Comparison of ENCODE assay signal across 16 mouse cellular contexts in genomic region chr15:11426899-11427298, GRCm38 (mm10).
"Had no signal": no experiment of that assay in that cellular context is flagged by ENCODE, and none has a peak within 500 bp of the region (broad histone marks: within the 10 kb centered on the region; RNA-seq: fewer than 3 reads in every experiment).

No protein-coding gene starts in this region.

- H3K27ac ChIP-seq: neural tube, embryonic 13.5 days; neural tube, embryonic 15.5 days; stomach, embryonic 15.5 days; stomach, postnatal 0 days had no signal

- H3K36me3 ChIP-seq: neural tube, embryonic 13.5 days; neural tube, embryonic 15.5 days; stomach, embryonic 15.5 days had no signal

- DNase-seq: retina, postnatal 1 day; right cerebral cortex, adult 18-20 months; right cerebral cortex, postnatal 14 days; right cerebral cortex, postnatal 25 days; right cerebral cortex, postnatal 4 days; spleen, adult 18-20 months; thymus, adult 18-20 months; thymus, adult 2 months; thymus, postnatal 14 days; thymus, postnatal 25 days; thymus, postnatal 36 days; thymus, postnatal 4 days had no signal

- H3K4me1 ChIP-seq: neural tube, embryonic 13.5 days; neural tube, embryonic 15.5 days; stomach, embryonic 15.5 days had no signal

- H3K4me2 ChIP-seq: neural tube, embryonic 13.5 days; neural tube, embryonic 15.5 days; stomach, embryonic 15.5 days had no signal

- H3K9me3 ChIP-seq: neural tube, embryonic 13.5 days; neural tube, embryonic 15.5 days; stomach, embryonic 15.5 days had no signal

- H3K27me3 ChIP-seq: neural tube, embryonic 13.5 days; neural tube, embryonic 15.5 days; stomach, embryonic 15.5 days had no signal

- H3K9ac ChIP-seq: neural tube, embryonic 13.5 days; neural tube, embryonic 15.5 days; stomach, embryonic 15.5 days had no signal

- H3K4me3 ChIP-seq: neural tube, embryonic 13.5 days; neural tube, embryonic 15.5 days; stomach, embryonic 15.5 days had no signal
